Mouse (Mus musculus) fat pad, adult 2 months (tissue): ENCODE measurements around the gene Calcoco1.

Experiments
- DNase-seq: peaks from one replicate; pipeline ENCODE4 v3.0.0-alpha.2; 2011; ENCODE audit warnings: low read depth, low spot score; ENCODE audit errors: extremely low read depth

Gene Calcoco1

DNA sequence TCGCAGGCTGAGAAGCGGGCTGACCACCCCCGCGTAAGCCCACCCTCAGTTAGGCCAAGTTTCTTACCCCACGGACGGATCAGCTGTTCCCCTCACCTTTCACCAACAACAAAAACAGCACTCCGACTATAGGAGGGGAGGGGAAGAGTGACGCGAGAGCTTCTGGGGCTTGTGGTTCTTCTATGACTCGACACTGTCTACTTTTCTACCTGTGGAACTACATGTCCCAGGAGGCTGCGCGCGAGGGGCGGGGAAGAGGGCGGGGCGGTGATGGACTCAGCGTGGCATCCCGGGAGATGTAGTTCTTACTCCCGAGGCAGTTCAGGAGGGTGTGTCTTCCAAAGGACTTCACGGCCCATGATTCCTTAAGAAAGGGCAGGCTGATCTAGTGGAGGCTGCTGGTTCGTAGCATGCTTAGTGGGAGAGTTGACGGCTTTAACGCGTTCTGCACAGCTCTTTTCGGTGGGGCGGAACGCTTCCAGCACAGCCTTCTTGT is at the start of gene Calcoco1:
Calcoco1 (minus strand) TSS at position 199 of the 496 bp plus-strand sequence.
- peak; percentile 72 for DNase-seq

DNA sequence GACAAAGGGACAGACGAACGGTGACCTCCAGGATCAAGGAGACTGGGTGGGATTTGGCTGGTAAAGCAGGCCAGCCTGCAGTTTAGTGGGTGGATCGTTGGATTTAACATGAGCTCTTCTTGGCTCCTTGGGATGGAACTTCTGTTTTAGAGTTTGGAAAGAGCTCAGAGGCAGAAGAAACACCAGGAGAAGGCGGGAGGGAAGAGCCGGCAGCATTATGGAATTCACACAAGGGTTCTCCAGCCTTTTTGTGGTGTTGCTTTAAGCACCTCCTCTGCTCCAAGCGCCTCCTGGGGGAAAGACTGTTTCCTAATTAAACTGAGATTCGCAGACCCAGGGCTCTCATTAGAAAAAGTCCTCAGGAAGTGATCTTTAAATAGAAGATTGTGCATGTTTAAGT is 48.9 kb upstream of the Calcoco1 start:
- DNase-seq, result no peak

DNA sequence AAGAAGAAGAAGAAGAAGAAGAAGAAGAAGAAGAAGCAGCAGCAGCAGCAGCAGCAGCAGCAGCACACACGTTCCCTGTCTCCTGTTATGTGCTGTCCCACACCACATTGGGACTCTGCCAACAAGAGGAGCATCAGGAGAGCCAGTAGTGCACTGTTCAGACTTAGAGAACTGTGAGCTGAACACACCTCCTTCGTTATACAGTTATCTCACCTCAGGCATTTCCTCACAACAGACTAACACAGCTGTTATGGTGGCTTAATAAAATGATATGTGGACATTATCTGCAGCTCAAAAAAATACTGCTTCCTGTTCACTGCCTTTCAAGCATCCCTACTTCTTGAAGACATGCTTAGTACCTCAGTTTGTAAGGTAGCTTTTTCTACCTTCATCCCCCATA is 43.2 kb upstream of the Calcoco1 start:
- no peak for DNase-seq

DNA sequence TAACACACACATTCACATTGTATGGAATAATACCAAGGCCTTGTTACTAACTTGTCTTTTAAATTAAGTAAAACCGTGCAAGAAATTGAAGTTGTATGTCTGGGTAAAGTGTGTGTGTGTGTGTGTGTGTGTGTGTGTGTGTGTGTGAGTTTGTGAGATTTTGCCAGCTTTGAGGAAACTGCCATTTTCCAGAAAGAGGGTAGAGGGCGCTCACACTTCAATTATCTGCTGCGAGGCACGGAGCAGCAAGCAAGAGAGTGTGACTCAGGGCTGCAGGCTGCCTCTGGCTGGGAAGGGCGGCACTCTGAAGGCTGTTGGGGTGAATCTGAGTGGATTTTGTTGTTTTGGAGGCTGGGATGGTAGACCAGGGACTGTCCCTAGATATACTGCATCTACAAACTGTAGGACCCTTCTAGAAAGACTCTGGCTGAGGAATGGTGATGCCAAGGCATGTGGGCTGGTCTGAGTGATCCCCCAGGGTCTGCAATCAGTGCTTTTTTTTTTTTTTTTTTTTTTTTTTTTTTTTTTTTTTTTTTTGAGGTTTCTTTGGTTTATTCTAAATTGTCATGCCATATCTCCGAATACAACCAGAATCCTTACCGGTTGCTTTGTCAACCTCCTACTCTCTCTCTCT is 39.9 kb upstream of the Calcoco1 start:
- no peak for DNase-seq

DNA sequence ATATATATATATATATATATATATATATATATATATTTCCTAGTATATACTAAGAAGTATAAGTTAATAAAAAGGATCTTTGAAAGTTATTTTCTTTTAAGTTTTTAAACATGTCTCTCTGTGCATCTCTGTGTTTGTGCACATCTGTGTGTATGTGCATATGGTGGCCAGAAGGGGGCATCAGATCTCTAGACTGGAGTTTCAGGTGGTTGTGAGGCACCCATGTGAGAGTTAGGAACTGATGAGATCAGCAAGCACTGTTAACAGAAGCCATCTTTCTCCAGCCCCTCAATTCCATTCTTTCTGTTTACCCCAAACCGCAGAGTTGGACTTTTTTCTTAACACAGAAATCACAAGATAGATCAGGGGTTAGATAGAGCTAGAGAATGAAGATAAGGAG is 35.7 kb upstream of the Calcoco1 start:
- no peak for DNase-seq

DNA sequence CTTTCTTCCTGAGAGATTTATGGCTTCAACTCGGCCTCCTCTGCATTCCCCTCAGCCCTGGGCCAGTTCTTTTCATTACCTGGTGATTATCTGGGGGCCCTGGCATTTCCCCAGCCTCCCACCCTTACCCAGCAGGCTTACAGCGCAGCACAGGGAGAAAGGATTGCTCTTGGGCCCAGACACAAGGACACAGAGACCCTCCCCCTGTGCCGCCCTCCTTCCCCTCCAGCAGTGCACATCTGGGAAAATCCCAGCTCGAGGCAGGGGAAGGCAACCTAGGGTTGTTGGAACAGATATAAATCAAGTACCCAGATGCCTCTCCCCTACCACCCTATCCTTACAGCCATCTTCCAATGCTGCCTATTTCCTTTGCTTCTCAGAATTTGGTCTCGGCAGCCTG is 33.1 kb upstream of the Calcoco1 start:
- no peak for DNase-seq

DNA sequence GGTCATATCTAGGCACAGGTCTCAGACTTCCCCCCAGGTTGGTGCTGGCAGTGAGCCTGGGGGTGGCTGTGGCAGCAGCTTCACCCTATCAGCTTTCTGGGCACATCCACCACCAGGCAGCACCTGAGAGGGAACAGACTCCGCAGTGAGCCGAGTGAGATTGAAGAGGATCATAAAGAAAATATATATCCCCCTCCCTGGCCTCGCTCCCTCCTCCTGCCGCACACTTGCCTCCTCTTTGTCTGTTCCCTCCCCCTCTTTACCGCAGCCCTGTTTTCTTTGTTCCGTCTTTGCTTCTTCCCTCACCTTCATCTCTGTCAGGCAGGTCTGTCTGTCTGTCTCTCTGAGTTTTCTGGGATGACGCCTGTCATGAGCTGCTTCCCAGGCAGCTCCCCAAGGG is 32.4 kb upstream of the Calcoco1 start:
- DNase-seq, result no peak

DNA sequence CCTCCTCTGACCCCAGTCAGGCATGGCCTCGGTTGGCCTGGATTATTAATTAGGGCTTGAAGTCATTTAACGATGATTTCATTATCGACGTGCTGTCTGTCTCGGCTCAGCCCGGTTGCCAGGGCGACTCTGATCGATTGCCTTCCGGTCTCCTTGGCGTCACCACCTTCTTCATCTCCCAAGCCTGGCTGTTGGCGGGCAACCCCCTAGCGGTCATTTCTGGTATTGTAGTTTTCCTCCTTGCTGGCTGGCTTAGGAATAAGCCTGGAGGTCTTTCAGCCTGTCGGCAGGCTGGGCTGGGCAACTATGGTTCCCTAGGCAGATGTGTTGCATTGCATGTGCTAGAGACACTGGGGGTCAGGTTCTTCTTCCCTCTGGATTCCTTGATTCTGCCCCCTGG is 31.2 kb upstream of the Calcoco1 start:
- DNase-seq, result no peak

DNA sequence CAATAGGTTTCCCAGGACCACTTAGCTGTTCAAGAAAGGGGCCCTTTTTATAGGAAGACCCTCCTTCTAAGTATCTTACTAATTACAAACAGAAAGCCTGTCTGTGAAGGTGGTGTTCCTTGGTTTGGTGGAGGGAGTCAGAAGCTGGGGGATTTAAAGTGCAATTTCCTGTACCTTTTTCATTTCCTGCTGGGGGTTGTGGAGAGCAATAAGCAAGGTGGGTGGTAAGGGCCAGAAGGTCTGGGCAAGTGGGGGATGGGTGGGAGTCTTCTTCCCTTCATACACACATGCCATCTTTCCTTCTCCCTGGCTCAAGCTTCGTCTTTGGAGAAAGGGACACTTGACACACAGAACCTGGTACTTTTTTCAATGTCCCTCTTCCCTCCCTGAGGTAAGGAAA is 30.2 kb upstream of the Calcoco1 start:
- no peak for DNase-seq

DNA sequence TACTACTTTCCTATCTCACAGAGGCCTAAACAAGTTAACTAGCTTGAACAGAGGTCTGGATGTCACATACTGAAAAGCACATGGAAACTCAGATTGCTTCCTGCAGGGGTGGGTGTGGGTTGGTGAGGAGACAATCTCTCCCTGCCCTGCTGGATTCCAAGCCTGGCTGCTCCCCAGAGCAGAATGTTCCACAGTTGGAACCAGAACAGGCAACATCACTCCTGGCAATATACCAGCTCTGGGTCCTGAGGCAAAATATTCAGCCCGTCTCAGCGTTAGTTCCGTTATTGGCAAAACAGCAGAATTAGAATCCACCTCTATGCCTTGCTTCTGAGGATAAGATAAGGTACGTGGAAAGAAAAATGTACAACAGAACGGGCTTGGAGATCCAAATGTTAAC is 28.3 kb upstream of the Calcoco1 start:
- DNase-seq, result no peak

DNA sequence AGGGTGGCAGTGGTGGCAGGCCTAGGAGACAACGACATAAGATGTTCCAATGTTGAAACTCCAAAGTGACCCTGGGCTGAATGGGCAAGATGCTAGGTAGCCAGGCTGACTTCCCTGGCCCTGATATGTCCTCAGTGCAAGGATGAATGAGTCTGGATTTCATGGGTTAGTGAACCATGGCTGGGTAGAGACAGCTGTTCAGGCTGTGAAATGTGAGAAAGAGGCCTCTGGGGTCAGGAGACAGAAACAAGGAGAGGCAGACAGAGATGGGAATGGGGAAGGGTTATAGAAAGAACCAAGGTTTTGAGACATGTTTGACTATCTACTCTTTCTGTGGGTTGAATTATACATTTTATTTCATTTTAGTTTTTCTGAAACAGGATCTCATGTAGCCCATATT is 27.1 kb upstream of the Calcoco1 start:
- no peak for DNase-seq

DNA sequence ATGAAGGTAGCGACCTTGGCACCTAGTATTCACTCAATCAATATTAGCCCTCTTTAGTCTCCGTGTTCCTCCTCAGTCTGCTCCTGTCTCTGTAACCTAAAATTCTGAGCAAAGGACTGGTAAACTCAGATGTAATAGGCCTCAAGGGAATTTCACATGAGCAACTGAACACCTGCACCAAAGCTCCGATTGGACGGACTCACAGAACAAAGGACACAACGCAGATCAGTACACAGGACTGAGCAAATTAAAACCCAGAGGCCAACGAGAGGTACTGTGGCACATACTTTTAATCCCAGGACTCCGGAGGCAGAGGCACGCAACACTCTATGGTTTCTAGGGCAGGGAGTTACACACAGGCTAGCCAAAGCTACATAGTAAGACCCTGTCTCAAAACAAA is 25.9 kb upstream of the Calcoco1 start:
- no peak for DNase-seq

DNA sequence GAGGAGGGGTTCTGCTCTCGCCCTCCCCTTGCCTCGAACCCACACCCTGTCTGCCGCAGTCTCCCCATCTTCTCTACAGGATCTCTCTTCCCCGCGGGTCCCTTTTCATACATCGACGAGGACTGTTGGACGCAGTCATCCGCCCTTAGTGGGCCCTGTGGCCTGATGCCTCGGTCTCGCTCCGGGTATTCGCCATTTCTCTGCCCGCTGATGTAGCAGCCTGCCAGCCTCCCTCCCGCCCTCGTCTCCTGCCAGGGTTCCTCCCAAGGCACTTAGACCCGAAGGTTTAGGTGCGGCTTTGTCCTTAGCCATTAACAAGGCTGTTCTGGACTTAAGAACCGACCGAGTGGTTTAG is 25.3 kb upstream of the Calcoco1 start:
- no peak for DNase-seq

DNA sequence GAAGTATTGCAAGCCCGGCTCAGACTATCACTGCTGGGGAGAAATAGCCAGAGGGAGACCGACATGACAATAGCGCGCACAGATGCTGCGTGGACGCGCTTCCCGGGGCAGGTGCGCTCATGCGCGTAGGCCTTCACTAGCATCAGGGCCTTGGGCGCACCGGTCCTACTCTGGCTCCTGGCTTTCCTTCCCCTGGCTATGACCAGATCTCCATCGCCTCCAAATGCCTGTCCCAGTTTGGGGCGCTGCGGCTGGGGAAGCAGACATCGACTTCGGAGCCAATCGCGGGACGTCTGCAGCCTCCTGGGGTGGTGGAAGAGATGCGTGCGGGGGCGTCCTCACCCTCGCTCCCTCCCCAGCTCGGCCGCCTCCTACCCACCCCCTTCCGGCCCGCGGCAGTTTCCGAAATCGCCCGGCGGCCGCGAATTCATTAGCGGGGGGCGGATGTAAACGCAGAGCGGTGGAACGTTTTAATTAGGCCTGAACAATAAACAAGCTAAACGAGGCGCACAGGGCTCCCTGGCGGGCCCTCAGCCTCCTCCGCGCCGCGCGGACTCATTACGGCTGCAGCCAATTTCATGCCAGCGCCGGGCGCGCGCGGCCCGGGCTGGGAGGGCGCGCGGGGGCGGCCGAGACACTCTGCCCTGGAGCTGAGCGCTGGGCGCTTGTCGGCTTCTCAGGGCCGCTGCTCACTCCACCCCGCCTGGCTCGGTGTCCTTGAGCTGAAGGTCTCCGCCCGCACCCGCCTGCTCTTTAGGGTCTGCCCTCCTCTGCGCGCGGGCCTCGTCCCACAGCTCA is 24.7 kb upstream of the Calcoco1 start:
- DNase-seq, result no peak

DNA sequence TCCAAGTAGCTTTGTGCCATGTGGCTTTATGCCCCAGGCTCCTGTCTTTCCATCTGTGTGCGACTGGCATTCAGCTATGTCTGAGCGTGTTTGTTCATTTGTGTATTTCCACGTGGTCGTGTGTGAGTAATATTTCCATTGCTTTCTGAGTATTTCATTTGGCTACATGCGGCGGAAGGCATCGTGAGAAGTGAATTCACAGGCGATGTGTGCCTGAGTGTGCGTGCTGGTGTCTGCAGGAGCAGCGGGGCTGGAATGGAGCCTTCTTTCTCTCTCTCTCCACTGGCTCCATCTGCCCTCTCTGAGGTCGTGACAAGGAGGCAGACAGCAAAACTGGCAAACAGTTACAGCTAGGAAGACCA is 24.1 kb upstream of the Calcoco1 start:
- no peak for DNase-seq

DNA sequence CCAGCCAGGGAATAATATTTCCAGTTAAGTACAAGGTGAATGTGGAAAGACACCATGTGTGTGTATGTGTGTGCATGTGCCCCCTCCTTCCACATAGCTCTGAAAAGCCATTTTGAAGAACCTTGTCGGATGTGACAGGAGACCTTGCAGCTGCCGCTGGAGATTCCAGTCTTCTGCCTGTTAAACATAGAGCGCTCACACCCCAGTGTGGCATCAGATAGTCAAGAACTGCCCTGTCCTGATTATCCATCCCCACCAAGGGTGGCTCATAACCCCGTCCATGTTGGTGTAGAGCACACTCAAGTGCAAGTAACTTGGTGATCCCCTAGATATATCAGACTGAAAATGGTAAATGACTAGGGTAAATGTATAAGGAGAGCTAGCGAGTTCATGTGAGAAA is 23.4 kb upstream of the Calcoco1 start:
- DNase-seq, result no peak

DNA sequence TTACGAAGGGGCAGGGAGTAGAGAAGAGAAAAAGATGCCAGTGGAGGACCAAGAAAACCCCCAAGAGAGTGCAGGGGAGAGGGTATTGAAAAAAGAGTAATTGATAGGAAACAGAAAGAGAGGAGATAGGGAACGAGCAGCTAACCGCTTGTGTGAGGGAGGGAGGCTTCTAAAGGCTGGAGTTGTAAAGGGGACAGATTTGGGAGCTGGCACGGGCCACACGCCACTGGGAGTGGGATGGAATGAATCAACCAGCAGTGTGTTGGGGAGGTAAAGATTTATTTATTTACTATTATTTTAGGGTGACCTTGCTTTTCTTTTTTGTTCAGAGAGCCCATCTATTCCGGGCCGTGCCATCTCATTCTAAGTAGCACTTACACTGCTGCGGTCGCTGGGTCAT is 22.9 kb upstream of the Calcoco1 start:
- no peak for DNase-seq

DNA sequence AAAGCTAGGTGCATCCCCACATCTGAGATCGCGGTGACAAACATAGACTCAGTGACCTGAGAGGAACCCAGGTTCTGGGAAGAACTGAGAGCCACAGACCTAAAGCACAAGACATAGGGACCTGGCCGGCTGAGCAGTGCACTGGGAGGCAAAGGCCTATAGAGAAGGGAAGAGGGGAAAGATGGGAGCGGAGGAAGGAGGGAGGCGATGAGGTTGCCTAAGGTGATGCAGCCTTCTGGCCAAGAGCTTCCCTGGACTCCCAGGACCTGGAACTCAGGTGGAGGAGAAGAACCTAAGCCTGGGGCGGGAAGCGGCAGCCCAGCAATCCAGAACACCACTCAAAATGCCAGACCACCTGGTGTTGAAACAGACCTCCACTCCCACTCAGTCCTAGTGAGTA is 22.4 kb upstream of the Calcoco1 start:
- DNase-seq, result no peak

DNA sequence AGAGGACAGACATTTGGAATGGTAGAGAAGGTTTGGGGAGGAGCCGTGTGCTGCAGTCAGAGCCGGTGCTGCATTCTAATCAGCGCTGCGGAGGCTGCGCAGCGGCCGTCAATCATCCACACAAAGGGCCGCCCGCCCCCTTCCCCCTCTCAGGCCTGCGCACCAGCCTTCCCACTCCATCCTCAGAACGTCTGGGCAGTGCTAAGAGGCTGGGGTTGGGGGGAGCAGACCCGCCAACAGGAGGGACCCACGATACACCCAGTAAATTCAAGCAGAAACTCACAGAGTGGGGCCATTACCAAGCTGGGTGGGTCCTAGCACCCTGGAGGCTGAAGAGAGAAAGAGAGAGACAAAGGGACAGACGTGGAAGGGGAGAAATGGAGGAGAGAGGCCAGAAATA is 22.0 kb upstream of the Calcoco1 start:
- DNase-seq, result no peak

DNA sequence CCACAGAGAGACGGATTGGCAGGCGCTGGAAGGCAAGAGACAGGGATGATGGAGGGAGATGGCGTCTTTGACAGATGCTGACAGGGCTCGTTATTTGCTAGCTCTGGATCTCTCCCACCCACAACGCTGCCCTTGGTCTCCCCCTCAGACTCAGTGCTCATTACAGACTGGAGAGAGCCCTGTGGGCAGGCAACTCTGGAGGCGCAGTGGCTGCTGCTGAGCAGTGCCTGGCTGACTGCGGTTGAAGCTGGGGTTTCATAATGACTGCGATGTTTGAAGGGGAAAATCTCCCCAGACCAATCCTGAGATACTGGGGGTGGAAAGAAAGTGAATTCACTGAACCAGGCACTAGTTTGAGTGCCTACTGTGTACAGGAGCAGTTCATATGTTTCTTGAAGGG is 21.2 kb upstream of the Calcoco1 start:
- DNase-seq, result no peak

DNA sequence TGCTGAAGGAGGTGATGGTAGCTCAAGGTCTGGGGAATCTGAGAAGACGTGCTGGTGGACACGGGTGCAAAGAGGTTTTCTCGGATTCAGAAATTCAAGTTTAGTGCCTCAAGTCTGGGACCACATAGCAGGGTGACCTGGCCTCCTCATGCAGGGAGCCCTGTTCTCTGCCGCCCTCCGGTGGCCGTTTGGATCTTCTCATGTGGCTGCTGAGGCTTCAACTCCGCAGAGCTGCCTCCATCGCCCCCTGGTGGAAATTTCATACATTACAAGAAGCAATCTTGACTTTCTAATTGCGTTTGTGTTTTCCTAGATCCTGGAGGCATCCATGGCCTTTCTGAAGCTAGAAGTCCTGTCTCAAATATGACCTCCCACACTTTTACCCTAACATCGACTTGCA is 20.6 kb upstream of the Calcoco1 start:
- DNase-seq, result no peak

DNA sequence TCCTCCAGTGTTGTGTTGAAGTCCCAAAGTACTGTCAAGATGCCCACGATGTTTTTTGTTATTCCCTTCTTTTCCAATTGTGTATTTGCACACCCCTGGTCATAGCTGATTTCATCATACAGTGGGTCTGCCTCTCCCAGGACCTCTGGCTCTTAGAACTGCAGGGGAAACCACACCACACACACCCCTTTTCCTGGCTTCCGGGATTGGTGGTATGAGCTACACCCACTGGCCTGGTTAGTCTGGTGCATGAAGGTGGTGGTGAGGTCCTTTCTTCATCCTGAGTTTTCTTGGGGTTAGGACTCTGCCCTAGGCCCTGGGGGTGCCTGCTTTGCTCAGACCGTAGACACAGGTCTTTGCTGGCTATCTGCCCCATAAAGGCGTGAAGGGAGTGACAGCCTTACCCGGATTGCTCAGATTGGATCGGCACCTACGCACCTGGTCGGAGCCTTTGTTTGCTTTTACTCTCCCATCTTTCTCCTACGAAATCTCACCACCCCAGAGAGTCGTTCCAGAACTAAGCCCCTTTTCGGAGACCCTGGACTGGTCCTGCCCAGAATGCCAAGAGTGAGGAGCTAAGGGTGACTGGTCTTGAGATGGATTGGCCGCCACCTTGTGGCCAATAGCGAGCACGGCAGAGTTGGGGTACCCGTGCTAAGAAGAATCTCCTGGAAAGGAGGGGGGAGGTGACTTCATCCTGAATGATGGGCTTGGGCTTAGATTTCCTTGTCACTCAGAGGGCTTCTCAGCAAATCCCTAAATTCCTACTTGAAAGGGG is 17.7 kb upstream of the Calcoco1 start:
- DNase-seq, result no peak
